Mouse (Mus musculus) central nervous system, embryonic 18 days (tissue): ENCODE results near the gene Hcfc2. TPM values are rescaled to one million over a fixed set of nuclear protein-coding genes. Genes with fewer than 3 reads are reported as not detected.

Experiments
- polyA plus RNA-seq: library from polyadenylated mRNA; depleted of rRNA; stranded (reverse); fragments of >200 nt; gene quantifications from 2 replicates; pipeline ENCODE4 v1.2.3, GENCODE M21; 2012; rRNA removed

The Hcfc2 gene
- 31.6 and 35.1 TPM in 2 replicates for polyA plus RNA-seq

DNA sequence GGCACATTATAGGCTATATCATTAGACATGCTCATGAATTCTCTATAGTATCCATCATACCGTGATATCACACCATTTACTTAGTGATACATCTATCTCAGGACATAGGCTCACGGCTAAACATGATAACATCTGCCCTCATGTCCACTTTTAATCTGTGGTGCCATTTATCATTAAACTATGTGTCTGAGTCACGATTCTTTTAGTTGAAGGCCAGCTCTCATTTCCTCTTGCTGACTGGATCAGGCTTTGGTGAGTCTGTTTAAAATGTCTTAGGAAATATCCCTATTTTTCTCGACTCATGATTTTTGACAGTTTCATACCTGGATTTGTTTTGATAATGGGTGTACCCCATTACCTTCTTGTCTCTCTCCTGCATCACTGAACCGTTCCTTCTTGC, at the start of gene Hcfc2:
Gene Hcfc2, plus strand, starts transcription at position 205 of the 400 bp plus-strand sequence.

GRCm38 (mm10) chr10:82690494-82690893, 5.5 kb upstream of the Hcfc2 start, which contains the start of gene Glt8d2:
Gene Glt8d2 (minus strand): TSS chr10:82690650.

GRCm38 (mm10) chr10:82763840-82764631, 68.1 kb downstream of the Hcfc2 start, which contains the start of gene Nfyb:
Gene Nfyb (minus strand): TSS chr10:82764144.

Other genes with a start within 250 kb of the Hcfc2 start
- not detected in 2 replicates for gene Gm1553, start 203.5 kb upstream of the Hcfc2 start, polyA plus RNA-seq
- gene 1190007I07Rik, start 72.9 kb upstream of the Hcfc2 start, polyA plus RNA-seq, result 36.4 and 38.5 TPM in 2 replicates
- gene Tdg, start 66.3 kb upstream of the Hcfc2 start, polyA plus RNA-seq, result 104 TPM in 2 replicates
- 1.7 and 2.1 TPM in 2 replicates for gene Glt8d2, start 5.5 kb upstream of the Hcfc2 start, polyA plus RNA-seq
- 49.4 and 51.4 TPM in 2 replicates for gene Nfyb, start 68.0 kb downstream of the Hcfc2 start, polyA plus RNA-seq
- 86.8 and 97.1 TPM in 2 replicates for gene Txnrd1, start 137.8 kb downstream of the Hcfc2 start, polyA plus RNA-seq
- gene Eid3, start 170.5 kb downstream of the Hcfc2 start, polyA plus RNA-seq, result 0.71 and 0.86 TPM in 2 replicates